Mouse (Mus musculus) frontal cortex, adult (tissue): Measurements from ENCODE around the gene Rapgef4.

ENCODE experiments used
- ATAC-seq: cut with Nextera tagmentation; 2 replicates; pipeline ENCODE4 v1.9.2; 2017; ENCODE audit warnings: mild to moderate bottlenecking, moderate library complexity, mixed read lengths; ENCODE audit not compliant: low TSS enrichment

Gene Rapgef4

GRCm38 (mm10) chr2:71982868-71983597 is 2.0 kb downstream of the Rapgef4 start:
- no peak for ATAC-seq

GRCm38 (mm10) chr2:71985730-71986129 is 4.7 kb downstream of the Rapgef4 start:
- peak; percentile 50 for ATAC-seq

GRCm38 (mm10) chr2:71986276-71986848 is 5.3 kb downstream of the Rapgef4 start:
- ATAC-seq: peak; percentile 14; the same call in 1 of the 2 replicates

GRCm38 (mm10) chr2:71988572-71988971 is 7.5 kb downstream of the Rapgef4 start:
- peak; percentile 74 for ATAC-seq

- peak; percentile 14; the same call in 1 of the 2 replicates for ATAC-seq
Observed at GRCm38 (mm10) chr2:71992129-71992528, 11.1 kb downstream of the Rapgef4 start.

- ATAC-seq: peak; percentile 55
Observed at GRCm38 (mm10) chr2:71993729-71994423, 12.8 kb downstream of the Rapgef4 start.

- no peak for ATAC-seq
Observed at GRCm38 (mm10) chr2:71998531-71998930, 17.5 kb downstream of the Rapgef4 start.

GRCm38 (mm10) chr2:72000102-72000501 is 19.1 kb downstream of the Rapgef4 start:
- no peak for ATAC-seq

GRCm38 (mm10) chr2:72002843-72003370 is 21.9 kb downstream of the Rapgef4 start:
- ATAC-seq: no peak

GRCm38 (mm10) chr2:72003756-72004525 is 22.9 kb downstream of the Rapgef4 start:
- ATAC-seq: no peak

- no peak for ATAC-seq
Observed at GRCm38 (mm10) chr2:72005051-72005450, 24.0 kb downstream of the Rapgef4 start.

GRCm38 (mm10) chr2:72009446-72010218 is 28.6 kb downstream of the Rapgef4 start:
- ATAC-seq: peak; percentile 50; the same call in 1 of the 2 replicates

- no peak for ATAC-seq
Observed at GRCm38 (mm10) chr2:72015366-72015765, 34.3 kb downstream of the Rapgef4 start.

- peak; percentile 99 for ATAC-seq
Observed at GRCm38 (mm10) chr2:72016013-72016412, 35.0 kb downstream of the Rapgef4 start.

- no peak for ATAC-seq
Observed at GRCm38 (mm10) chr2:72017168-72017567, 36.1 kb downstream of the Rapgef4 start.

- ATAC-seq: peak; percentile 18; the same call in 1 of the 2 replicates
Observed at GRCm38 (mm10) chr2:72018736-72019135, 37.7 kb downstream of the Rapgef4 start.

GRCm38 (mm10) chr2:72020755-72021154 is 39.7 kb downstream of the Rapgef4 start:
- no peak for ATAC-seq

GRCm38 (mm10) chr2:72021440-72021839 is 40.4 kb downstream of the Rapgef4 start:
- ATAC-seq: no peak

GRCm38 (mm10) chr2:72021845-72022244 is 40.8 kb downstream of the Rapgef4 start:
- ATAC-seq: no peak

- ATAC-seq: no peak
Observed at GRCm38 (mm10) chr2:72023791-72024190, 42.8 kb downstream of the Rapgef4 start.

GRCm38 (mm10) chr2:72025660-72026059 is 44.6 kb downstream of the Rapgef4 start:
- ATAC-seq: peak; percentile 58
